Mouse (Mus musculus): ENCODE measurements around the gene Ptprg. TPM values are rescaled to one million over a fixed set of nuclear protein-coding genes. Genes with fewer than 3 reads are reported as not detected.

Ptprg gene
- polyA plus RNA-seq, 1 experiment from 2014 or later: 20.8 TPM

DNA sequence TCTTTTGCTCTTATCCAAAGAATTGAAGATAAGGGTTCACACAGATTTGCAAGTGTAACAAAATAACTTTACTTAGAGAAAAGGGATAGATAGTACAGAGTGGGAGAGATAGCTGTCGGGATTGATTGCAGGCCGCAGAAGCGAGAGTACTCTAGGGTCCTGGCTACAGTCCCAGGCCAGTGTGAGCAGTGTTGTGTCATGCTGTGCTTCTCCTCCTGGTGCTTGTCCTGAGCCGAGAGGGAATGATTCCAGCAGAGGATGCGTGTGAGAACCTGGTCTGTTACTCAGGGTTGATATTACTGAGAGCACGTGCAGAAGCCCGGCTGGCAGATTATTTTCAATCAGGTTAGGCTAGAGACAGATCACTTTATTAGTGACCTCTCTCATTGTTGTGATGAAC is 523.9 kb downstream of the Ptprg start:
- 0 out of 2 replicates have a peak, but pooled peaks cover 5% of the 10 kb centered on the region for H3K4me1 ChIP-seq (ENCODE audit: control insufficient read depth, insufficient read depth, low read length)
- no peaks in the 10 kb centered on the region for H3K9me3 ChIP-seq (replicated peaks; ENCODE audit: control insufficient read depth, low read length)
- no peaks in the 10 kb centered on the region for H3K27me3 ChIP-seq (ENCODE audit: control insufficient read depth, insufficient read depth, low read length)
- no peak overlapping the region for H3K4me3 ChIP-seq (replicated peaks; ENCODE audit: low read length)
- H3K27ac ChIP-seq (ENCODE audit: low read length): no peak overlapping the region
- no peak overlapping the region for H3K4me2 ChIP-seq (ENCODE audit: low read depth, low read length)
- peak; percentile 64; the same call in 1 of the 2 replicates for ATAC-seq (ENCODE audit: insufficient read depth, low FRiP score)
- WGBS: 60% methylated on average over 7 of the region's 7 CpGs
- no peak overlapping the region for H3K9ac ChIP-seq (ENCODE audit: low read length)
- no peaks in the 10 kb centered on the region for H3K36me3 ChIP-seq (ENCODE audit: control insufficient read depth, insufficient read depth, low read length)

GRCm38 (mm10) chr14:12079250-12079649 is 525.9 kb downstream of the Ptprg start:
- WGBS: 46% methylated on average over 6 of the region's 6 CpGs
- H3K27me3 ChIP-seq (ENCODE audit: control insufficient read depth, insufficient read depth, low read length): no peaks in the 10 kb centered on the region
- H3K4me3 ChIP-seq (replicated peaks; ENCODE audit: low read length): no peak overlapping the region
- H3K9ac ChIP-seq (ENCODE audit: low read length): no peak overlapping the region
- no peak for ATAC-seq (ENCODE audit: insufficient read depth, low FRiP score)
- no peak overlapping the region for H3K4me2 ChIP-seq (ENCODE audit: low read depth, low read length)
- no peak overlapping the region for H3K27ac ChIP-seq (ENCODE audit: low read length)
- H3K36me3 ChIP-seq (ENCODE audit: control insufficient read depth, insufficient read depth, low read length): no peaks in the 10 kb centered on the region
- H3K4me1 ChIP-seq (ENCODE audit: control insufficient read depth, insufficient read depth, low read length): 0 out of 2 replicates have a peak, but pooled peaks cover 9% of the 10 kb centered on the region
- no peaks in the 10 kb centered on the region for H3K9me3 ChIP-seq (replicated peaks; ENCODE audit: control insufficient read depth, low read length)

DNA sequence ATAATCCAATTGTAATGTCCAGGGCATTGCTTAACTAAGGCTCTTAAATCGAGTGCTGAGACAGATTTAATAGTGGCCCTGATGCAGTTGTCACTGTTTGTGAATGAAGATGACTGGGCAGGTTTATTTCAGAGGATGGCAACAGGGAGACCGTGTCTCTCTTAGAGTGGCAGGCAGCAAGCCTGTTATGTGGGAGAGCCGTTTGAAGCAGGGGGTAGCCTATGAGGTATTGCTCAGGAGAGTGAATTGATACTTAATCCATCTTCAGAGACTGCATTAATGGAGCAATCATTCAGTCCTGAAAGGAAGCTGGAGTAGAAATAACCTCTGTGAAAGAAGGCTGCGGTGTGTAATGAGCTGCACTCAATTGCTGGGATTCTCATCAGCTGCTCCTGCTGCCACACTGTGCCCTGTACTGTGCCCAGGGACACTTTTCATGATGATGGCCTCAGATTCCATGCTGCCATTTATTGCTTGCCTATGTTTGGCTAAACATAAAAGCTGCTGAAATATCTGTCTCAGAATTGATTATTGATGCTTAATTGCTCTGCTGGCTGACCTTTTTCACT is 526.6 kb downstream of the Ptprg start:
- H3K27me3 ChIP-seq (ENCODE audit: control insufficient read depth, insufficient read depth, low read length): no peaks in the 10 kb centered on the region
- H3K4me3 ChIP-seq (replicated peaks; ENCODE audit: low read length): no peak overlapping the region
- ATAC-seq (ENCODE audit: insufficient read depth, low FRiP score): no peak
- 47% methylated on average over 4 of the region's 4 CpGs for WGBS
- no peaks in the 10 kb centered on the region for H3K9me3 ChIP-seq (replicated peaks; ENCODE audit: control insufficient read depth, low read length)
- H3K36me3 ChIP-seq (ENCODE audit: control insufficient read depth, insufficient read depth, low read length): no peaks in the 10 kb centered on the region
- H3K27ac ChIP-seq (ENCODE audit: low read length): no peak overlapping the region
- H3K4me1 ChIP-seq (ENCODE audit: control insufficient read depth, insufficient read depth, low read length): 0 out of 2 replicates have a peak, but pooled peaks cover 9% of the 10 kb centered on the region
- H3K4me2 ChIP-seq (ENCODE audit: low read depth, low read length): no peak overlapping the region
- H3K9ac ChIP-seq (ENCODE audit: low read length): no peak overlapping the region

- no peak overlapping the region for H3K4me3 ChIP-seq (replicated peaks; ENCODE audit: low read length)
- no peak overlapping the region for H3K9ac ChIP-seq (ENCODE audit: low read length)
- H3K36me3 ChIP-seq (ENCODE audit: control insufficient read depth, insufficient read depth, low read length): no peaks in the 10 kb centered on the region
- ATAC-seq (ENCODE audit: insufficient read depth, low FRiP score): no peak
- H3K27me3 ChIP-seq (ENCODE audit: control insufficient read depth, insufficient read depth, low read length): no peaks in the 10 kb centered on the region
- 0 out of 2 replicates have a peak, but pooled peaks cover 9% of the 10 kb centered on the region for H3K4me1 ChIP-seq (ENCODE audit: control insufficient read depth, insufficient read depth, low read length)
- H3K4me2 ChIP-seq (ENCODE audit: low read depth, low read length): no peak overlapping the region
- WGBS: 29% methylated on average over 6 of the region's 6 CpGs
- H3K27ac ChIP-seq (ENCODE audit: low read length): no peak overlapping the region
- H3K9me3 ChIP-seq (replicated peaks; ENCODE audit: control insufficient read depth, low read length): no peaks in the 10 kb centered on the region
Measured at GRCm38 (mm10) chr14:12082131-12082921, 529.0 kb downstream of the Ptprg start.

- Histone ChIP-seq H3K9me3 (replicated peaks; ENCODE audit: control insufficient read depth, low read length) (no peaks in the 10 kb centered on the region), H3K4me1 (ENCODE audit: control insufficient read depth, insufficient read depth, low read length) (0 out of 2 replicates have a peak, but pooled peaks cover 9% of the 10 kb centered on the region), H3K9ac (ENCODE audit: low read length) (no peak overlapping the region), H3K27me3 (ENCODE audit: control insufficient read depth, insufficient read depth, low read length) (no peaks in the 10 kb centered on the region), H3K27ac (ENCODE audit: low read length) (no peak overlapping the region), H3K36me3 (ENCODE audit: control insufficient read depth, insufficient read depth, low read length) (no peaks in the 10 kb centered on the region), H3K4me2 (ENCODE audit: low read depth, low read length) (no peak overlapping the region), H3K4me3 (replicated peaks; ENCODE audit: low read length) (no peak overlapping the region)
- 70% methylated on average over 4 of the region's 4 CpGs for WGBS
- ATAC-seq (ENCODE audit: insufficient read depth, low FRiP score): no peak
Measured at GRCm38 (mm10) chr14:12084076-12084475, 530.7 kb downstream of the Ptprg start.

DNA sequence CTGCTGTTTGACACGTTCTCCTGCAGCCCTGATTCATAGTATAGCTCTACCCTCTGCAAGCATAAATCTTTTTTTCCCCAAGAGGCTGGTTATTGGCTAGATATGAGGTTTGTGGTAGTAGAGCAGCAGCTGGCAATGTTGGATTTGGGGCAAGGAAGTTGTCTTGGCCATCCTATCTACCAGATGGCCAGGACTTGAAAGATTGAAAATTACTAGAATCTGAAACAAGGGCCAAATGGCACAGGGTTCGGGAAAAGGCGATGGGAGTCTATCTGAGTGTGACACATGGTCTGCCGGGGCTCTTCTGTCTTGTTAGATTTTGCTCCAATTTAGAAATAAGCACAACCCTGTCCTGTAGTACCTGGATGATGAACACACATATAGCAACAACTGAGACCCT is 531.7 kb downstream of the Ptprg start:
- no peaks in the 10 kb centered on the region for H3K9me3 ChIP-seq (replicated peaks; ENCODE audit: control insufficient read depth, low read length)
- no peaks in the 10 kb centered on the region for H3K27me3 ChIP-seq (ENCODE audit: control insufficient read depth, insufficient read depth, low read length)
- no peak for ATAC-seq (ENCODE audit: insufficient read depth, low FRiP score)
- no peak overlapping the region for H3K9ac ChIP-seq (ENCODE audit: low read length)
- 0 out of 2 replicates have a peak, but pooled peaks cover 9% of the 10 kb centered on the region for H3K4me1 ChIP-seq (ENCODE audit: control insufficient read depth, insufficient read depth, low read length)
- H3K4me3 ChIP-seq (replicated peaks; ENCODE audit: low read length): no peak overlapping the region
- H3K36me3 ChIP-seq (ENCODE audit: control insufficient read depth, insufficient read depth, low read length): no peaks in the 10 kb centered on the region
- 80% methylated on average over 4 of the region's 4 CpGs for WGBS
- no peak overlapping the region for H3K27ac ChIP-seq (ENCODE audit: low read length)
- no peak overlapping the region for H3K4me2 ChIP-seq (ENCODE audit: low read depth, low read length)

GRCm38 (mm10) chr14:12086167-12086566 is 532.8 kb downstream of the Ptprg start:
- Histone ChIP-seq H3K4me2 (ENCODE audit: low read depth, low read length) (no peak overlapping the region), H3K4me1 (ENCODE audit: control insufficient read depth, insufficient read depth, low read length) (0 out of 2 replicates have a peak, but pooled peaks cover 9% of the 10 kb centered on the region), H3K9ac (ENCODE audit: low read length) (no peak overlapping the region), H3K27ac (ENCODE audit: low read length) (no peak overlapping the region), H3K27me3 (ENCODE audit: control insufficient read depth, insufficient read depth, low read length) (no peaks in the 10 kb centered on the region), H3K4me3 (replicated peaks; ENCODE audit: low read length) (no peak overlapping the region), H3K36me3 (ENCODE audit: control insufficient read depth, insufficient read depth, low read length) (no peaks in the 10 kb centered on the region), H3K9me3 (replicated peaks; ENCODE audit: control insufficient read depth, low read length) (no peaks in the 10 kb centered on the region)
- no peak for ATAC-seq (ENCODE audit: insufficient read depth, low FRiP score)
- 25% methylated on average over 5 of the region's 5 CpGs for WGBS

DNA sequence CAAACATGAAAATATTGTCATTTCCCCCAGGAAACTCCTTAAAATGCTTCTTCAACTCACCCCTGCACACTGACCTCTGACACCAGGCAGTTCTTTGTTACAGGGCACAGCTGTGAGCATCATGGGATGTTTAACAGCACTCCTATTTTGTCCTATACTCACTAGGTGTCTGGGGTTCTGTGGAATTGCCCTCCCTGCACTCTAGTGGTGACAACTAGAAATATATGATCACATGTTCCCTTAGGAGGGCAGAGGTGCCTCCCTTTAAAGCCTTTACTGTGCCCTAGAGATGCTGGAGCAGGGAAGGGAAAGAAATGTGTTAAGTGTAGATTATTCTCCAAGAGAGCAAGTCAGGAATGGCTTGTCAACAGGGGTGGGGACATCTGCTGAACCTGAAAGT is 536.6 kb downstream of the Ptprg start:
- H3K27me3 ChIP-seq (ENCODE audit: control insufficient read depth, insufficient read depth, low read length): no peaks in the 10 kb centered on the region
- no peak overlapping the region for H3K9ac ChIP-seq (ENCODE audit: low read length)
- no peaks in the 10 kb centered on the region for H3K4me1 ChIP-seq (ENCODE audit: control insufficient read depth, insufficient read depth, low read length)
- H3K9me3 ChIP-seq (replicated peaks; ENCODE audit: control insufficient read depth, low read length): no peaks in the 10 kb centered on the region
- H3K36me3 ChIP-seq (ENCODE audit: control insufficient read depth, insufficient read depth, low read length): no peaks in the 10 kb centered on the region
- H3K4me3 ChIP-seq (replicated peaks; ENCODE audit: low read length): no peak overlapping the region
- no peak overlapping the region for H3K27ac ChIP-seq (ENCODE audit: low read length)
- H3K4me2 ChIP-seq (ENCODE audit: low read depth, low read length): no peak overlapping the region
- ATAC-seq (ENCODE audit: insufficient read depth, low FRiP score): no peak

- H3K27me3 ChIP-seq (ENCODE audit: control insufficient read depth, insufficient read depth, low read length): no peaks in the 10 kb centered on the region
- ATAC-seq (ENCODE audit: insufficient read depth, low FRiP score): no peak
- H3K4me3 ChIP-seq (replicated peaks; ENCODE audit: low read length): no peak overlapping the region
- WGBS: 81% methylated on average over 3 of the region's 3 CpGs
- H3K36me3 ChIP-seq (ENCODE audit: control insufficient read depth, insufficient read depth, low read length): no peaks in the 10 kb centered on the region
- no peaks in the 10 kb centered on the region for H3K4me1 ChIP-seq (ENCODE audit: control insufficient read depth, insufficient read depth, low read length)
- H3K9me3 ChIP-seq (replicated peaks; ENCODE audit: control insufficient read depth, low read length): no peaks in the 10 kb centered on the region
- no peak overlapping the region for H3K9ac ChIP-seq (ENCODE audit: low read length)
- H3K4me2 ChIP-seq (ENCODE audit: low read depth, low read length): no peak overlapping the region
- no peak overlapping the region for H3K27ac ChIP-seq (ENCODE audit: low read length)
Measured at GRCm38 (mm10) chr14:12091730-12092129, 538.4 kb downstream of the Ptprg start.
